Mouse (Mus musculus): Measurements from ENCODE around the gene Cecr2. TPM values are rescaled to one million over a fixed set of nuclear protein-coding genes. Genes with fewer than 3 reads are reported as not detected.
A peak's percentile ranks its signal among the peaks of the same experiment; 100 is the strongest.

The Cecr2 gene
- 3.4 and 3.9 TPM in 2 replicates for polyA plus RNA-seq (2015; fragmentation: Nextera tagmentation; extraction: Ambion mirVana)

DNA sequence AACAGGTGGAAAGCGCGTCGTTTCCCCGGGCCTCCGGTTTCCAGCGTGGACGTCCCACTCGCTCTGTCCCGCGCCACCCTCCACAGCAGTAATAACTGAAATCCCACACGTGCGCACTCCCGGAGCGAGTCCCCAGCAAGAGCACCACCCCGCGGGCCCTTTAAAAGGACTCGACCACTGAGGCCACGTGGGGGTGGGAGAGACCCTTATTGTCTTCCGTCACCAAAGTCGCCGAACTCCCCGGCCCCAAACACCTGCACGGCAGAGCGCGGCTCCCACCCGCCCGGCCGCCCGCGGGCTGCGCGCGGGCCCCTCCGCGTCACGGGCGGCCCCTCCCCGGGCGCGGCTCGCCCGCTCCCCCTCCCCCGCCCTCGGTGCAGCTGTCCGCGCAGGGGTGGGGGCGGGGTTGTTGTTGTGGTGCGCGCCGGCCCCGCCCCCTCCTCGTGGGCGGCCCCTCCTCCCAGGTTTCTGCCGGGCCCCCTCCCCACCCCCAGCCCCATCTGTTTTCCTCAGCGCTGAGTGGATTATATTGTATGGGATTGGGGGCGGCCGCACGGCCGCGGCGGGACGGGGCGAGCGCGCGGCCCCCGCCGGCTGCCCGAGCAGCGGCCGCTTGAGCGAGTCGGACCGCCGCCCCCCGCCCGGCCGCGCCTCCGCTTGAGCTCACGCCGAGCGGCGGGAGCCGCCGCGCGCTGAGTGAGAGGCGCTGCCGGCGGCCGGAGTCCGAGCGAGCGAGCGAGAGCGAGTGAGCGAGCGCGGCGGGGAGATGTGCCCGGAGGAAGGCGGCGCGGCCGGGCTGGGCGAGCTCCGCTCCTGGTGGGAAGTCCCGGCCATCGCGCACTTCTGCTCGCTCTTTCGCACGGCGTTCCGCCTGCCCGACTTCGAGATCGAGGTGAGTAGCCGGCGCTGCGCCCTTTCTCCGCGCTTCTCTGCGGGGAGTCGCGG lies at the start of gene Cecr2:
Gene Cecr2, plus strand, starts transcription at position 554 of the 945 bp plus-strand sequence.
- Histone ChIP-seq H3K27me3 (replicated peaks; ENCODE audit: insufficient read depth, low read length) (no peaks in the 10 kb centered on the region), H3K9me3 (ENCODE audit: low read length) (no peaks in the 10 kb centered on the region), H3K36me3 (ENCODE audit: insufficient read depth, low read length) (no peaks in the 10 kb centered on the region), H3K4me2 (replicated peaks; ENCODE audit: low read depth, low read length) (peak within 1 kb of the TSS; percentile 95), H3K27ac (ENCODE audit: low read length) (peak within 1 kb of the TSS; percentile 98), H3K9ac (replicated peaks; ENCODE audit: low read depth) (peak within 1 kb of the TSS; percentile 82), H3K4me3 (ENCODE audit: low read depth, low read length) (peak within 1 kb of the TSS; percentile 78), H3K4me1 (ENCODE audit: insufficient read depth, low read depth, low read length) (0 out of 2 replicates have a peak, but pooled peaks cover 2% of the 10 kb centered on the region)
- WGBS, result 2% methylated on average over 66 of the region's 127 CpGs
- DNase-seq (ENCODE audit: low spot score), result peak; percentile 84
- ATAC-seq, result peak; percentile 82
- TF ChIP-seq CTCF (IDR thresholded peaks at IDR 0.05) (peak; percentile 28), EP300 (IDR thresholded peaks at IDR 0.05) (no peak)

DNA sequence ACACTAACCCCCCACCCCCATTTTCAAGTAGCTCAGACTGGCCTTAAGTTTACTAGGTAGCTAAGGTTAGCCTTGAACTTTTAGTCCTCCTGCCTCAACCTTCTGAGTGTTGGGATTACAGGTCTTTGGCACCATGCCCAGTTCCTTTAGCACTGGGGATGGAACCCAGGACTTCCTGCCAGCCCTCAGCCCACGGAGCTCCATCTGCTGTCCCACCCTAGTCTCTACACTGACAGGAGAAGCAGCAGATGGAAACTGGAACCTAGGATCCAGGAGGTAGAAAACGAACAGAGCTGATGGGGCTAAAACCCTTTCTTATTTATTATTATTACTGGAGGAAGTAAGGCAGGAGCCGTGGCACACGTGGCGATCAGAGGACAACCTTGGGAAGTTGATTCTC lies 48.6 kb upstream of the Cecr2 start:
- DNase-seq (ENCODE audit: low spot score), result no peak
- no peaks in the 10 kb centered on the region for H3K4me1 ChIP-seq (ENCODE audit: insufficient read depth, low read depth, low read length)
- no peak for ATAC-seq
- H3K27me3 ChIP-seq (replicated peaks; ENCODE audit: insufficient read depth, low read length), result no peaks in the 10 kb centered on the region
- H3K4me3 ChIP-seq (ENCODE audit: low read depth, low read length), result no peak overlapping the region
- H3K4me2 ChIP-seq (replicated peaks; ENCODE audit: low read depth, low read length), result no peak overlapping the region
- H3K27ac ChIP-seq (ENCODE audit: low read length), result no peak overlapping the region
- no peaks in the 10 kb centered on the region for H3K36me3 ChIP-seq (ENCODE audit: insufficient read depth, low read length)
- no peaks in the 10 kb centered on the region for H3K9me3 ChIP-seq (ENCODE audit: low read length)
- WGBS, result 66% methylated on average over 5 of the region's 5 CpGs
- H3K9ac ChIP-seq (replicated peaks; ENCODE audit: low read depth), result no peak overlapping the region
- TF ChIP-seq EP300 (IDR thresholded peaks at IDR 0.05) (no peak), CTCF (IDR thresholded peaks at IDR 0.05) (no peak)

DNA sequence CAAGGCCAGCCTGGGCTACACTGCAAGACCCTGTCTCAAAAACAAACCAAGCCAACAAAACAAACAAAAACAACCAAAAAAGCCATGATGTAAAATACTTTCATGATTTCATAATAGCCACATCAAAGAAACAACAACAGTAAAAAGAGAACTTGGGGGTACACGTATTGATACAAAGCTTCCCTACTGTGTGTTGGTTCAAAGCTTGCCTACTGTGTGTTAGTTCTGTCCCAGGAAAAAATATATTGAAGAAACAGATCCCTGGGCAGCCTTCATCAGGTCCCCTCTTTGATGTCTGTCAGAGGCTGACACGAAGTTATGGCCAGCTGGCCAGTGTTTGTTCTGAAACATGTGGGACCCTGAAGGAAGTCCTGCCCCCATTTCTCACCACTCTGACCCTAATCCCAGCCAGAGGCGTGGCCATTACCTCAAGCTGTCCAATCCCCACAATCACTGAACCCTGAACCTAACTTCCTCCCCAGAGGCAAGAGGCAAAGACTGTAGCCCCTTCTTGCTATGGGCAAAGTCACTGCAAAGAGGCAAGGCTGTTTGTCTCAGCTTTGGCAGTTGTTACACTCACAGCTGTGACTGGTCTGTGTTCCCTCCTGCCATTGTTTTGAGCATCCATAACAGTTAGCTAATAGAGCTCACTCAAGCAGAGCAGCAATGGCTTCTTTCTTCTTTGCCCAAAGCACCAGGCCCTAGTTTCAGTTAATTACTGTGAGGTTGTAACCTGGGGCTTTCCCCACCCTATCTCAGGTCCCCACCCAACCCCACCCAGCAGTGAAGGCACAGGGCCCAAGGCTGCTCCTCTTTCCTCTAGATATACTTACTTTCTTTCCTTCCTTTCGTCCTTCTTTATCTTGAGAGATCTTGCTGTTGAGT lies 47.4 kb upstream of the Cecr2 start:
- Histone ChIP-seq H3K27ac (ENCODE audit: low read length) (no peak overlapping the region), H3K27me3 (replicated peaks; ENCODE audit: insufficient read depth, low read length) (no peaks in the 10 kb centered on the region), H3K4me3 (ENCODE audit: low read depth, low read length) (no peak overlapping the region), H3K4me2 (replicated peaks; ENCODE audit: low read depth, low read length) (no peak overlapping the region), H3K36me3 (ENCODE audit: insufficient read depth, low read length) (no peaks in the 10 kb centered on the region), H3K9ac (replicated peaks; ENCODE audit: low read depth) (no peak overlapping the region), H3K4me1 (ENCODE audit: insufficient read depth, low read depth, low read length) (no peaks in the 10 kb centered on the region), H3K9me3 (ENCODE audit: low read length) (no peaks in the 10 kb centered on the region)
- no peak for TF ChIP-seq CTCF (IDR thresholded peaks at IDR 0.05)
- TF ChIP-seq EP300 (IDR thresholded peaks at IDR 0.05), result no peak
- no peak for ATAC-seq
- no peak for DNase-seq (ENCODE audit: low spot score)
- WGBS, result 62% methylated on average over 4 of the region's 4 CpGs

DNA sequence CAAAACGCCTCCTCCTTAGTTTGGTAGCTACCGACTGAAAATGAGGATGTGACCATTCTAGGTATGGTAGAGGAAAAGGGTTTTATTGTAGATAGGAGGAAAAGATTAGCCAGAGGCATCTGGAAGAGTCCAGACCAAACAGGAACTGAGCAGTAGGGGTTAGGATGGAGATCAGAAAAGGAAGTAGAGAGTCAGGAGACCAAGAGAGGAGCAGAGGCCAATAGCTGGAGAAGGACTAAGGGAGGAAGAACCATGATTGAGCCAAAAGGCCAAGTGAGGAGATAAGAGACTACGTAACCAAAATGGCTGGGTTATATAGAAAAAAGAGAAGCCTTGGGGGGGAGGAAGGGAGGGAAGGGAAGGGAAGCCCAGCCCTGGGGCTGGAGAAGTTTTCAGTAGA lies 46.0 kb upstream of the Cecr2 start:
- Histone ChIP-seq H3K4me1 (ENCODE audit: insufficient read depth, low read depth, low read length) (no peaks in the 10 kb centered on the region), H3K4me3 (ENCODE audit: low read depth, low read length) (no peak overlapping the region), H3K27me3 (replicated peaks; ENCODE audit: insufficient read depth, low read length) (no peaks in the 10 kb centered on the region), H3K4me2 (replicated peaks; ENCODE audit: low read depth, low read length) (no peak overlapping the region), H3K27ac (ENCODE audit: low read length) (no peak overlapping the region), H3K9me3 (ENCODE audit: low read length) (no peaks in the 10 kb centered on the region), H3K36me3 (ENCODE audit: insufficient read depth, low read length) (no peaks in the 10 kb centered on the region), H3K9ac (replicated peaks; ENCODE audit: low read depth) (no peak overlapping the region)
- no peak for DNase-seq (ENCODE audit: low spot score)
- TF ChIP-seq CTCF (IDR thresholded peaks at IDR 0.05), result no peak
- TF ChIP-seq EP300 (IDR thresholded peaks at IDR 0.05), result no peak
- 79% methylated on average over 3 of the region's 3 CpGs for WGBS
- no peak for ATAC-seq

DNA sequence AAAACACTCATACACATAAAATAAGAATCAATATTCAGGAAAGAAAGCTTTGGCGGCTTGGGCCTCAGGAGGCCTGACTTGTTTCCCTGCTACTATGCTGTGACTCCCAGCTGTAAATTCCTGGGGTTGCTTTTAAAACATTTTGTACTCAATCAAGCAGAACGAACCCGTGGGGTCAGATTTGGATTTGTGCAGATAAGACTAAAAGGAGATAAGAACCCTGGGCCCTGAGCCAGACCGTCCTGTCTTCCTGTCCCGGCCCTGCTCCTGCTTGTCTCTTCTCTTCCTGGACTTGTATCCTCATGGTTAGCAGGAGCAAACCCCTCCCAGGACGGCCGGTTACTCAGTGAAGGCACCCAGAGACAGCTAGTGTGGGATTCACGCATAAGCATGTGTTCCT lies 41.1 kb upstream of the Cecr2 start:
- 29% methylated on average over 8 of the region's 8 CpGs for WGBS
- Histone ChIP-seq H3K9ac (replicated peaks; ENCODE audit: low read depth) (no peak overlapping the region), H3K9me3 (ENCODE audit: low read length) (no peaks in the 10 kb centered on the region), H3K4me3 (ENCODE audit: low read depth, low read length) (no peak overlapping the region), H3K27ac (ENCODE audit: low read length) (no peak overlapping the region), H3K27me3 (replicated peaks; ENCODE audit: insufficient read depth, low read length) (no peaks in the 10 kb centered on the region), H3K4me2 (replicated peaks; ENCODE audit: low read depth, low read length) (no peak overlapping the region), H3K36me3 (ENCODE audit: insufficient read depth, low read length) (no peaks in the 10 kb centered on the region), H3K4me1 (ENCODE audit: insufficient read depth, low read depth, low read length) (no peaks in the 10 kb centered on the region)
- DNase-seq (ENCODE audit: low spot score) (no peak), ATAC-seq (no peak)
- TF ChIP-seq CTCF (IDR thresholded peaks at IDR 0.05) (no peak), EP300 (IDR thresholded peaks at IDR 0.05) (no peak)

DNA sequence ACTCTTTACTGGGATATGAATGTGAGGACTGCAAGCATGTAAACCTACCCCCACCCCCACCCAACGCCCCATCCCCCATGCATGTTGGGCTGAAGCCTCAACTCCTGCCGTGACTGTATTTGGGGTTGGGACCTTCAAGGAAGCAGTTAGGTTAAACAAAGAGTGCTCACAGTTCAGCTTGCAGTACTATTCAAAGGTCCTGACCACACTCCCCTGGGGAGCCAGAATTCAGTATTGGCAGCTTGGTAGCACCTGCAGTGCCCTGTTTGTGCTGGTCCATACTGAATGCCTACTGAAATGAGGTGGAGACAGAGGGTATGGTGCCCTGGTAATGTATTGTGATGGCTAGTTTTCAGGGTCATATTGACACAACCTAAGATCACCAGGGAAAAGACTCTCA lies 39.1 kb upstream of the Cecr2 start:
- 43% methylated on average over 2 of the region's 2 CpGs for WGBS
- ATAC-seq (no peak), DNase-seq (ENCODE audit: low spot score) (no peak)
- no peak overlapping the region for H3K27ac ChIP-seq (ENCODE audit: low read length)
- H3K27me3 ChIP-seq (replicated peaks; ENCODE audit: insufficient read depth, low read length), result no peaks in the 10 kb centered on the region
- no peak for TF ChIP-seq EP300 (IDR thresholded peaks at IDR 0.05)
- TF ChIP-seq CTCF (IDR thresholded peaks at IDR 0.05), result no peak
- H3K36me3 ChIP-seq (ENCODE audit: insufficient read depth, low read length), result no peaks in the 10 kb centered on the region
- H3K4me3 ChIP-seq (ENCODE audit: low read depth, low read length), result no peak overlapping the region
- no peaks in the 10 kb centered on the region for H3K9me3 ChIP-seq (ENCODE audit: low read length)
- H3K9ac ChIP-seq (replicated peaks; ENCODE audit: low read depth), result no peak overlapping the region
- no peaks in the 10 kb centered on the region for H3K4me1 ChIP-seq (ENCODE audit: insufficient read depth, low read depth, low read length)
- no peak overlapping the region for H3K4me2 ChIP-seq (replicated peaks; ENCODE audit: low read depth, low read length)

Data from lung, postnatal 0 days (tissue).